Mouse (Mus musculus) adrenal gland, postnatal 36 days (tissue): ENCODE data around the gene Agbl1. TPM values are rescaled to one million over a fixed set of nuclear protein-coding genes. Genes with fewer than 3 reads are reported as not detected.
"Not testable (repeated sequence)": the region's sequence is repeated elsewhere in the genome, so short reads cannot be mapped to it uniquely, and the experiment has no call there.

Source experiments
- DNase-seq, 2 experiments: peaks; one replicate each; pipeline ENCODE4 v3.0.0; 2021; ENCODE audit warnings: mixed read lengths in 1 of 2
- total RNA-seq, 2 experiments: library from RNA; stranded (reverse); gene quantifications; 2 replicates each; pipeline ENCODE4 v1.2.3; 2021

Agbl1 gene
- total RNA-seq, 2 experiments from 2014 or later, result not detected

DNA sequence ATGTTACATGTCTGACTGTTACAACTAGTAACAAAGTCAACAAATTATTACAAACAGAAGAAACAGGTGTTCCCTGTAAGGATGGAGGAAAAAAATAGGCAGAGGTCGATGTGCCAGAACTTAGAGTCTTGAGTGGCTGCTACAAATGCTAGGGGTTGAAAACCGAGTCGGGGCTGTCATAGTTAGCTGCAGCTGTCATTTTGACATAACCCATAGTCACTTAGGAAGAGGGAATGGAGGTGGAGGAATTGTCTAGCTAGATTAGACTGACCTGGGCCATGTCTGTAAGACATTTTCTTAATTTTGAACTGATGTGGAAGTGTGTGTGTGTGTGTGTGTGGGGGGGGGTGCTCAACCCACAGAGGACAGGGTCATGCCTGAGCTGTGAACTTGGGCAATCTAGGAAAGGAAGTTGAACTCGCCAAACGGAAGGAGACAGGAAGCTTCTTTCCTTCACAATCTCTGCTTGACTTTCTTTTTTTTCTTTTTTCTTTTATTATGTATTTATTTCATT lies 364.9 kb downstream of the Agbl1 start:
- DNase-seq, result no peak

DNA sequence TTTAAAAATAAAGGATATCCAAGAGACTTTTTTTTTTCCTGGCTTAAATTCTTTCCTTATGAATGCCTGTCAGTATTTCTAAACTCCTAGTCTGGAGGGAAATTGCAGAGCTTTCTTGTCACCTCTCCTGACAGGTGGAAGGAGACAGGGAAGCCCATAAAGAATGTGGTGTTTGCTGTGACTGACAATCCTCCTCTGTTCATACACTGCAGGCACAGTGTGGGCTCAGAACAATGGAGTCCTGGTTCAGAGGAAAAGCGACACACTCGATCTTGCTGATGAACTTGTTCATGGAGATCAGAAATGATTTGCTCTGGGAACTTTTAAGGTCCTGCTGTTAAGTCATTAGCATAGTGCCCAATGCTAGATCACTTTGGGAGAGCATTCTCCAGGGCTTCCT lies 368.1 kb downstream of the Agbl1 start:
- DNase-seq, result no peak

DNA sequence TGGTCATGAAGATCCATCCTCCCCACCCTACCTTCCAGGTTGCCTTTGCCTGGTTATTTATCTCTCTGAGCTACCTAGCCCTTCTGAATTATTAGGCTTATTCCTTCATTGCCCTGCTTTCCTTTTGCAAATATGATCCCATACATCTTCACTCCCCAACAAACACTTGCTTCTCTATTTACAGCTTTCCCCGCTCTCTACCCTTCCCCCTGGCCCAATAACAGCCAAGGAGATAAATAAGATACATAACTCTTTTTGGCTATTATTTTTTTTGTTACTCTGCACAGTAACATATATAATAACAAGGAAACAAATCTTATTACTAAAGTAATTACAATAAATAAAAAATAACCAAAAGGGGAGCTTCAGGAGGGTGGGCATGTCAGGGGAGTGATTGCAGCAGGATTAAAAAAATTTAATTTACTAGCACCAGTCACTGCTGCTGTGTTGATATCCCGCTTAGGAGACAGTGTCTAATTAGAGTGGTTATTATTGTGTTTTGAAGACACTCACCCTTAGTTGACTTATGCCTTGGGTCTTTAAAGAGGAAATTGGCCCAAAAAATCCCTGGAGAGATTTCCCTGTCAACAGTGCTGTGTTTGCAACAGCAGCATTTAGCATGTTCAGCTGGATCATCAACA lies 370.5 kb downstream of the Agbl1 start:
- DNase-seq, result no peak

DNA sequence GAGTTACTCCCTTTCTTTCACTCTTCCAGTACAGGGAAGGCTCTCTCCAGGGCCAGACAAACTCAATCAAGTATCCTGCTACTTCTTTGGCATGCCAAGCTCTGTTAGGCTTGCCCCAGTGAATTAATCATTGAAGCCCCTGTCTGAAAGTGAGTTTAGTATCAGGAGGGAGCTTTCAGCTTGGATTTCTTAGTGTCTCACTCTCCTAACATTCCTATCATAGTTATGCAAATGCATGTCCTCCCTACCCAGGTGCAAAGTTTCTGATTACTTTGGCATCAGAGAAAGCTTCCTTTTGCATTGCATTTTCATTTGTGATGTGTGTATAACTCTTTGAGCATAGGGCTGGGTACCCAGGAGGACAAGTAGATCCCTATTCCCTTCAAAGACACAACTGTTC lies 399.8 kb downstream of the Agbl1 start:
- DNase-seq, result no peak

DNA sequence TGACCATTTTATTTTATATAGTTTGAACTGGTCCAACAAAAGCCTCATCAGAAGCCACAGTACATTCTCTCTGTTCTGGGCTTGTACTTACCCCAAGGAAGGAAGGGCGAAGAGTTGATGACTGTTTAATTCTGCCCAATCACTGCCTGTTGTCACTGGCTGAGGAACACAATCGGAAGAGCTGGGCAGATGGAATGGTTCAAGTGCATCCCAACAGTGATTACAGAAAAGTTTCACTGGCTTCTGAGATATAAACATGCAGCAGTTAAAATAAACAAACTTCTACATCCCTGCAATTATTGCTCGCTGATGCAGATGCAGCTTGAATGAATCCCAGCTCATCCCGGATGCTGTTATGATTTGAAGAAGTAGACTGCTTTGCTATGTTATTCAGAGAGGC lies 421.3 kb downstream of the Agbl1 start:
- DNase-seq, result no peak

DNA sequence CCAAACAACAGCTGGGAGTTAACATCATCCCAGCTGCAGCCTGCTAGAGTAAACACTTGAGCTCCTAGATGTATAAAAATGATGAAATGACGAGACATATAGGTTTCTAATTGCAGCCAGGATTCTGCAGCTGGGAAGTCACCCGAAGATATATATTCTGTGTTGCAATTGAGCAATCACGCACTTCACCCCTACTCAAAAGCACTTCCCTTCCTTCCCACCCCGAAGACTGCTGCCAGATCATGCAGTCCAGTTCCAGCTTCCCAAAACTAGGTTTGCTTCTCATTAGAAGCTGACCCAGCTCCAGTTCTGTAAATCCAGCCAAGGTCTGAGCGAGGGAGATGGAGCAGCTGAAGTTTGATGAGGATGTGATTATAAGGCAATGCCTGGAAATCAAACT lies 431.4 kb downstream of the Agbl1 start:
- no peak for DNase-seq

DNA sequence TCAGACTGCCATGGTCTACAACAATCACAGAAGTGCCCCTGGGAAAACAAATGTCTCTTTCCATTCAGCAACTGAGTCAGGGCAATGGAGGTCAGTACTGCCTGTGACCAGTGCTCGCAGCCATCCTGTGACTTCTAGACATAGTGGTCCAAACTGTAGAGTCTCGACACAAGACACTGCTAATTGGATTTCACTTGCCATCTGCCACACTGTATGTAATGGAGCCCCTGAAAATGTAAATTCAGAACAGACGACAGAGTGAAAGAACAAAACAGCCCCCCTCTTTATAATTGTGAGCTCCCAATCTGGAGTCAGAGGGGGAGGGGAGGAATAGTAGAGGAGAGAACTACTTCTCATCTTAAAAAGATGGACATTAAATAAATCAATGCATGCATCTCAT lies 445.2 kb downstream of the Agbl1 start:
- no peak for DNase-seq

DNA sequence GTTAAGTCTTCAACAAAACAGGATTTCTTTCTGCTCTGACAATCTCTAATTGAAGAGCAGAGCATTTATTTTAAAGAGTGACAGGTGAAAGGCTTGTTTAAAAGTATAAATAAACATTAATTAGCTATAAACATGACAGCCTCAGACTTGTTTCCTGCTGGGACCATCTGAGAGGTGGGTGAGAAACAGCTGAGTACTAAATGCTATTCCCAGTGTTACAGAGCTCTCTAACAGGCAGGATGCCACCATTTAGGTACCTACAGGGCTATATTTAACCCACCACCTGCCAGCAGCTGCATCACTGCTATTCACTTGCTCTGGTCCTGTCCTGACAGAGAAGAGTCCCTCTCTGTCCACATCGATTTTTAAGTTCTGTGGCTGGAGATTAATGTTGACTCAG lies 471.5 kb downstream of the Agbl1 start:
- no peak for DNase-seq

DNA sequence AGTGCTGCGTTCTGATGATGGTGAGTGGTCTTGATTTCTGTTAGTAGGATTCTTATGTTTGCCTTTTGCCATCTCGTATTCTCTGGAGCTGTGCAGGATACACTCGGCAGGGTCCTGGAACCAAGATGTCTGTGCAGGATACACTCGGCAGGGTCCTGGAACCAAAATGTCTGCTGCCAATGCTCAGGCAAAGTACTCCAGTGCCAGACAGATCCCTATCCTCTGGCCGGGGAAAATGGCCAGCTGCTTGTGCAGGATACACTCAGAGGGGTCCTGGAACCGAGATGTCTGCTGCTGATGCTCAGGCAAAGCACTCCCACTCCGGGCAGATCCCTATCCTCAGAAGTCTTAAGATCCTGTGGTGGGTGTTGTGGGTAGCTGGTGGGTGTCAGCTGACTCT lies 502.5 kb downstream of the Agbl1 start:
- not testable (repeated sequence) for DNase-seq

DNA sequence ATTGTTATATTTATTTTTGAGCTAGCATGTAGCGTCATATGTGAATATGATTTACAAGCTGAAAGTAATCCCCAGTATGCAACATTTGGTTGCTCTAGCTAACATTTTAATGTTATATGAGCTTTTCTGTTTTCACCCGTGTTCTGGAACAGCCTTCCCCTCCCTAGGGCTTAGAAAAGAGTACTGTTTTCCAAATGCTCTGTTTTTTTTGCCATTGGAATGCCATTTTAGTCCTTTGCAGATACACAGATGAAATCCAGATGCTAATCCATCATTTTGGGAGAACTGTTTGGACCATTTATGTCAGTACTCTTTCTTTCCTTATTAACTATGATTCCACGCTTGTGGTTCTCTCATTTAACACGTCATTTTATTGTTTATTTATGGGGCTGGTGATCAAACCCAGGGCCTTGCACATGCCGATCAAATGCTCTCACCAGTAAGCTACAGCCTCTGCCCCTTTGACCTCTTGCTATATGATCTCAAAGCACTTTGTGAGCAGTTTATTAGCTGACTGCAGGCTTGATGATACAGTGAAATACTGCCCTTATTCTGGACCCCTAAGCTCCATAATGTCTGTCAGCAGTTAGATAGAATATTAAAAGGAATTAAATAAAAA lies 547.7 kb downstream of the Agbl1 start:
- DNase-seq, result no peak

DNA sequence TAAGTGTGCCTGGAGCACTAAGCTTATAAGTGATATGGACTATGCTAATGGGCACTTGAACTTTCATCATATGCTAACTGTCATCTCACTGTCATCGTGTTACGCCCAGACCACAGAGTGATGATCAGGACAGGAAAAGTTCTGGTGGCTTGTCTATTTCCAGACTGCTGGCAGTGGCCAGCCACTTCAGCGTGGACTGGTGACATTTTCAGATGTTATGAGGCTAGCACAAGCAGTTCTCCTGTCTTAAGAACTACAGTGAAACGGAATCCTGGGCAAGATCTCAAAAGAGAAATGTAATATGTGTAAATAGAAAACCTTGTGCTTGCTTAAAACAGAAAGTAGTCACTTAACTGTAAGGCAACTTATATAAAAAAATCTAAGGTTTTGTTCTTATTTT lies 550.8 kb downstream of the Agbl1 start:
- no peak for DNase-seq

DNA sequence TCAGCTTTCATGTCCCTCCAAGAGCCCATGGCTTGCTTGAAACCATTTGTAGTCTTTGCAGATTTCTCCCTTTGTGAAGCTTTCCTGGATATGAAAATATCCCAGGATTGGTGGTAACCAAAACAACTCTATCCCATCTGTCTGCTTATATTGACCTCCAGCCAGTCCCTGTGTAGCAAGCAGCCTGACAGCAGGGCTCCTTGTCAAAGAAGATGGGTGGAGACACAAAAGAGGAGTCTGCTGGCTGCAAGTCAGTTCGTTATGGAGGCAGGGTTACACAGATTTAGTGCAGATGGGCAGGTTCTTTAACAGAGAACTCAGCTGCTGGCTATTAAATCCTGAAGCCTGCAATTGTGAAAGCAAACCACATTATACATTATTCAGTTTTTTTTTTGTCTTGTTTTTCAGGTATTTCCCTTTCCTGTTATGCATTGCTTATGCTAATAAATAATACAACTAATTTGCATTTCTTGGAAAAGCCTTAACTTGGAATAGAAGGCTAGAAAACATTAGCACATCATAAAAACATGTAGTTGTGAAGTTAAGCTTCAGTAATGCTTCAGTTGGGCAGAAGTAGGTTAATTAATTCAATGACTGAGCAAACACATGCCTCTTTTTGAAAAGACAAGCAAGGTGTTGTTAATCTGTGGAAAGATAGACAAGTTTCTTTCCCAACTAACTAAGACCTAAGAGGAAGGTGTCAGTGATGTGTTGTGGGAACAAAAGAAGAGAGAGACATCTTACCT lies 559.0 kb downstream of the Agbl1 start:
- no peak for DNase-seq

DNA sequence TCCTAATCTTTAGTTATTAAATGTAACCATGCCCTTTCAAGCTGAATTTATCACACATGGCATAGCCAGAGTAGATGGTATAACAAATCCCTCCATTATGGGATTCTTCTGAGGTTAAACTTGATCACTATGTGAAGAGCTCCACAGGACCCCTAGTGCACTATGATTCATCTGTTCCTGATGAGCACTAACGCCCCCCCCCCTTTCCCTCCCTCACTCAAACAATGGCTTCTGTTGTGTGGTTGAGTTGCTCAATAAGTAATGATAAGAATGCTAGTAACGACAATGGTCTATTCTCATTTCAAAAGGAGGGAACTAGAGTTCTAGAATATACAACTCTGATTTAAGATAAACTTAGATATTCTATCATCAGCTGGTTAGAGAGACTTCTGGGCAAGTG lies 560.4 kb downstream of the Agbl1 start:
- no peak for DNase-seq

DNA sequence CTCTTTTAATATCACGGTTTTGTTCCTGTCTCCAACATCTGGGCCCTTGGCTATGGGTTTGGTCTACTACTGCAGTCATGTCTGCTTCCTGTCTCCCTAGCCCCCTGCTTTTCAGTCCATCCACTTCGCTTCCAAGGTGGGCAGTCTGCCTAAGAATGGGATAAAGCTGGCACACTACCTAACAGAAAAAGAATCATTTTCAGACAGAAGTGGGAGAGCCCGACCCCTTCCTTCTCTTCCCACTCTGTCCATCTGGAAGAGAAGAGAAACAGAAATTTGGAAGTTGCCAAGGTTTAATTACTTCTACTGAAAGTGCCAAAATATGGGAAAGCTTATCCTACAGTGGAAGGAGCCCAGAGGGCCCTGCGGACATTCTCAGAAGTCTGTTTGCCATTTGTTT lies 561.6 kb downstream of the Agbl1 start:
- DNase-seq, result no peak

DNA sequence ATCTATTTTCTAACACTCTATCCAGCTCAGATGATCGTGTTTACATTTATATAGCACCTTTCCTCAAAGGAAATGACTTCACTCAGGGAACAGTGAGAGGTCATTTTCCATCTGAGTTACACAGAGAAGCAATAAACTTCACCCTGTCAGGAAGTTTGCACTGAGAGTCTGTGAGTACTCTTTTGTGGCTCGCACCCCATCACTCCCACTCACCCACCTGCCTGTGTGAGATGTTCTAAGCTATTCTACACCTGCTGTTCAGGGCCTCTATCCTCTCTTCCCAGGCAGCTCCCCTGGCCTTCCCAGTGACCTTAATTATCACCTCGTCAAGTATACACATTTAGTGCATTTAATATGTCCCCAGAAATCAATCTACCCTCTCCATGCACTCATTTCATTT lies 580.3 kb downstream of the Agbl1 start:
- no peak for DNase-seq

DNA sequence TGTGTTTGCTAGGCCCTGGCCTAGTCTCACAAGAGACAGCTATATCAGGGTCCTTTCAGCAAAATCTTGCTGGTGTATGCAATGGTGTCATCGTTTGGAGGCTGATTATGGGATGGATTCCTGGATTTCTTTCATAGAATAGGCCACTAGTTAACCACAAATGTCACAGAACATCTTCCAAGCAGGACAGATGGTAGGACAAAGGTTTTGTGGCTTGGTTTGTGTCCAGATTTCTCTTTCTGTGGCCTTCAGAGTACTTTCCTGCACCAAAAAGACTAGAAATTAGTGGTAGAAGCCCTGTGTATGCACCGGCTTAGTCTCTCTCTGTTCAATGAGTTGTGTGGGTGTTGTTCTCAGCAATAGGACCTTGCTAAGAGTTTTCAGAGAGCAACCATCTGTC lies 590.9 kb downstream of the Agbl1 start:
- no peak for DNase-seq

DNA sequence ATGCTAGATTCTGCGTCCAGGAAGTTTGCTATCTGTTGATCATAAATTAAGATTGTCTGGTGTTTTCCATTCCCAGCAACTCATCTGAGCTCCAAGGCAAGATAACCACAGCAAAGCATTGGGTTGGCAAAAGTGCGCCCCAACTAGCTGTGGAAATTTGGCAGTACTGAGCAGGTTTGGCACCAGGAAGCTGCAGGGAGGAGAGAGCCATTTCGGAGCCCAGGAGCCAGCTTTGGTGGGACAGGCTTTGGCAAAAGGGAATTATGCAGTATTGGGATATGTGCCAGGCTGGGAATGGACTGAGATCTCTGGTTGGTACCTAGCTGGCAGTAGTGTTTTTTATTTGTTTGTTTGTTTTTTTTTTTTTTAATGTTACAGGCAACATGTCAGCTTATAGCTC lies 612.5 kb downstream of the Agbl1 start:
- no peak for DNase-seq

DNA sequence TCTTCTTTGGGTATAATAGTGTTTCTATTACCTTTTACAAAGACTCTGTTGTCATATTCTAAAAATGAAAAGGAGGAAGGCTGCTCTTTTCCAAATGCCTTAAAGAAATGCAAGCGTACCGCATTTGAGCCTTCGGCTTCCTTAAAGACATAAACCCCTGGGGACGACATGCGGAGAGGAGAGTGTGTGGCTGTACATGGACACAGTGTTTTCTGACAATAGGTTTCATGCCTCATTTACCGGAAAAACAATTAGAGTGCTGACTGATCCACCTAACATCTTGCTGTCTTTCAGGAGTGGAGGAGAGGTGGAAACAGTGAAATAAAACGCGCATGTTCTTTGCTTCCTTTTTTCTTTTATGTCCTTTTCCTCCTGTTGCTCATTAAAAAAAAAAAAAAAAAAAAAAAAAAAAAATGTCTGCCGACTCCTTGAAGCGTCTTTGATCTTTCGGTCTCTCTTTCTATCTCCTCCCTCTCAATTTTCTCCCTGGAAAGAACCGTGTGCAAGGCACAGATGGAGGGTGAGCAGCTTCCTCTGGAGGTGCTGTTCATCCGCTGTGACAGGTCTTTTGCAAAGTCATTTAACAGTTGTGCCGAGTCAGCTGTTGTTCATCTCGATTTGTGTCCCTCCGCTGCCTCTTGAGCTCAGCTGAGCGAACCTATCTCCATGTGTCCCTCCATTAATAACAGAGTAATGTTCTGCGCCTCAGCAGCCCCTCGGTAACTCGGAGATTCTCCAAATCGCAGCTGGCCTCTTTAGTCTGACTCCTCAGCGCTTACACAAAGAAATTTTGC lies 659.9 kb downstream of the Agbl1 start:
- DNase-seq, result no peak

DNA sequence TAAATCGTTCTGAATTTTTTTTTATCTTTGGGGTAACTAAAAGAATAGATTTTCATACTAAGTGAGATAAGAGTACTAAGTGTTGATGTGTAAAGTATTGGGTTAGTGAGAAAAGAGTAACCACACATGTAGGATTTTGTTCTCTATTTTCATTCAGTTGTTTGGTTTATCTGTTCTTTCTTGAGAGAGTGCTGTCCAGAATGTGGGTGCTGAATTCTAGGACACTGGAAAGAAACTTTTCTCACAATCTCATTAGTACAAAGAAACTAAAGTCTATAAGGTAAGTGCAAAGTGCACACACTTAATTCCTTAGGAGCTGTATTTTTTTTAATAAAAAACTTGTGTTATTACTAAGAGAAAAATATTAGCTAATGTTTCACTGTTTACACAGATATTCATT lies 674.4 kb downstream of the Agbl1 start:
- no peak for DNase-seq

DNA sequence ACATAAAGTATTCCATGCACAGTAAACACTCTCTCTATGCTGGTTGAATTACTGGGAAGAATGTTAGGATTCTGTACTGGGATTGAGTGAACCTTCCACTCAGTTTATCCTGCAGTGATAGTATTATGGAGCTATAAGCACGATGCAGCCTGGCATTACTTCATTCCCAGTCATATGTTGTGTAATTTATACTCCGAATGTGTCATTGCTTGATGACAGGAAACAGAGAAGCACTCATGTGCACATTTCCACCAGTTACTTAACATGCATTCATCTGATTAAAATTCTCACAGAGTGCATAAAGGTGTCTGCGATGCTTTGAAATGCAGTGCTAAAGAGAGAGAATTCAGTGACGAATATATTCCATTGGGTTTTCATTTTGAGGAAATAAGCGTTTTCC lies 682.0 kb downstream of the Agbl1 start:
- no peak for DNase-seq

DNA sequence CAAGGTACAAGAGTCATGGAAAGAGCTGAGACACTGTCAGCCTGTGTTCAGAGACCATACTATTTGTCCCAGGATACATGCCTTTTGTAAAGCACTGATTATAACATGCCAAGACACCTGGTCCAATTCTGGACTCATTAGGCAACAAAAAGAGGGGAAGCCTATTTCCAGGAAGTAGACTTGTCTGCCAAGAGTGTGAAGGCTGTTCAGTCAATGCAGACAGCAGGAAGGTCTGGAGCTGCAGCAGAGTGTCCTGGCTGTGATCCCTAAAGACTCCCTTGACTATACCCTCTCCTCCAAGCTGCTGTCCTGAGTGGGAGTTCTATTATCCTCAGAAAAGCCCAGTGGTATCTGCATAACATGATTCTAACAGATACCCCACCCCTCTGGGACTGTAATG lies 689.2 kb downstream of the Agbl1 start:
- DNase-seq, result no peak

DNA sequence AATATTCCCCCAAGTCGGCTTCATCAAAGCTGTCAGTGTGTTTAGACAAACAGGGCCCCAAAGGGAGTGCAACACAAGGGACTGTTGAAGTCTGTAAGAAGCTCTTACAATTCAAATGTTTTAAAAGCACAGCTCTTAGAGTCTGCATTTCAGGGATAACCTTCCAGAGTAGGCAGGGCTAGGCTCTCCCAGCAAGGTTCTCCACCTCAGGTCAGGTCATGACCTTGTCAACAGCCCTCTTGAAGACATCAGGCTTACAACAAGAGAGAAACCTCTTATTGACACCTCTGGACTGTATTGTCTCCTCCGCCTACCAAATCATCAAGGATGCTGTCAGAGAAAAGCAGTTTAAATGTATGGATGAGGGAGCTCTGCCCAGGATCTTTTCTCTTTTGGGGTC lies 692.0 kb downstream of the Agbl1 start:
- no peak for DNase-seq

DNA sequence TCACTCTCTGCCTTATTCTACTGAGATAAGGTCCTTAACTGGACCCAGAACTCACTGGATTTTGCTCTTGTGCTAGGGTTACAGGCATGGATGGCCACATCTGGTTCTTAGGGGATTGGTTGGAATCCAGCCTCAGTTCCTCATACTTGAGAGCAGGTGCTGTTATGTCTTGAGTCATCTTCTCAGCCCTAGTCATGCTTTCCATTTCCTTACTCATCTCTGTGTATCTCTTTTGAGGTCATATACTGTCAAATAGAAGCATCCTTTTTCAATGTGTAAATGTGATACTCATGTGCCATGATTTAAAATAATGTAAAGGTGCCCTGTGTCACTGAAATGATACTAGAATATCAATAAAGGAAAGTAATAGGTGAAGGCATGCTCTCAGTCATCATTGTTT lies 705.5 kb downstream of the Agbl1 start:
- DNase-seq, result no peak
